9 mouse cellular contexts compared by ENCODE assay signal in genomic region chr9:103758930-103759695, GRCm38 (mm10). TPM values are rescaled to one million over a fixed set of nuclear protein-coding genes. Genes with fewer than 3 reads are reported as not detected.
DNase-seq lines count a peak whose midpoint lies in the region; ATAC-seq and TF ChIP-seq lines count a peak whose summit lies in the region.
"Had no signal": no experiment of that assay in that cellular context is flagged by ENCODE, and none has a peak within 500 bp of the region (broad histone marks: within the 10 kb centered on the region; RNA-seq: fewer than 3 reads in every experiment).

No protein-coding gene starts in this region.

- TF ChIP-seq CTCF in brain, embryonic 14.5 days (IDR thresholded peaks at IDR 0.05; ENCODE audit: borderline replicate concordance, extremely low read depth, insufficient read depth, insufficient read length): peak; percentile 89; the same call in 1 of the 2 replicates

- DNase-seq in CD8-positive naive resting alpha-beta T cell, adult 2 months (ENCODE audit: low read depth in 2 of 2, low spot score in 2 of 2): peak; percentile 4 to 33
- peak; percentile 96 for DNase-seq in brain, embryonic 14.5 days (ENCODE audit: low read depth)
- peak; percentile 76 for DNase-seq in forebrain, embryonic 10.5 days (ENCODE audit: extremely low spot score, low spot score)
- DNase-seq in kidney, postnatal 4 days: peak; percentile 84 to 89
- peak; percentile 60 to 72 for DNase-seq in lung, adult 18-20 months
- peak; percentile 47 for DNase-seq in ovary, postnatal 36 days (ENCODE audit: low spot score)
- peak; percentile 72 for DNase-seq in thymus, postnatal 25 days

- H3K9me3 ChIP-seq in forebrain, embryonic 10.5 days: no peaks in the 10 kb centered on the region
- no peaks in the 10 kb centered on the region for H3K9me3 ChIP-seq in heart, embryonic 14.5 days (ENCODE audit: control insufficient read depth, low read length)

- no peak for TF ChIP-seq POLR2A in brain, embryonic 14.5 days (IDR thresholded peaks at IDR 0.05; ENCODE audit: borderline replicate concordance, extremely low read depth, insufficient read depth, insufficient read length, poor library complexity, severe bottlenecking)

- H3K4me2 ChIP-seq in heart, embryonic 14.5 days (ENCODE audit: low read length): peak overlapping the region; percentile 77

- no peaks in the 10 kb centered on the region for H3K36me3 ChIP-seq in forebrain, embryonic 10.5 days (replicated peaks)
- no peaks in the 10 kb centered on the region for H3K36me3 ChIP-seq in heart, embryonic 14.5 days (ENCODE audit: control insufficient read depth, insufficient read depth, low read length)

- H3K4me3 ChIP-seq in forebrain, embryonic 10.5 days: peak overlapping the region; percentile 30
- H3K4me3 ChIP-seq in heart, embryonic 14.5 days (ENCODE audit: control insufficient read depth in 1 of 2, insufficient read depth in 1 of 2, low read depth in 1 of 2, low read length in 2 of 2): peak overlapping the region; percentile 40 to 64
- H3K4me3 ChIP-seq: erythroblast, embryonic 14.5 days had no signal

- ATAC-seq in heart, embryonic 14.5 days (ENCODE audit: insufficient number of reproducible peaks, insufficient read depth, low FRiP score, low read depth): no peak

- peaks cover 48% of the 10 kb centered on the region for H3K27me3 ChIP-seq in forebrain, embryonic 10.5 days (ENCODE audit: poor library complexity, severe bottlenecking)
- no peaks in the 10 kb centered on the region for H3K27me3 ChIP-seq in heart, embryonic 14.5 days (ENCODE audit: control insufficient read depth, insufficient read depth, low read length)

- no peak overlapping the region for H3K27ac ChIP-seq in forebrain, embryonic 10.5 days
- peak overlapping the region; percentile 64 to 65 for H3K27ac ChIP-seq in heart, embryonic 14.5 days (replicated peaks in 1 of 2; ENCODE audit: control insufficient read depth in 1 of 2, insufficient read depth in 1 of 2, low read depth in 2 of 2, low read length in 2 of 2)

- peaks cover 36% of the 10 kb centered on the region for H3K4me1 ChIP-seq in forebrain, embryonic 10.5 days
- H3K4me1 ChIP-seq in heart, embryonic 14.5 days (ENCODE audit: control insufficient read depth in 2 of 2, insufficient read depth in 2 of 2, low read length in 2 of 2): peaks cover 8 to 24% of the 10 kb centered on the region in 2 experiments

- WGBS in forebrain, embryonic 10.5 days: 23% methylated on average over 20 of the region's 20 CpGs
- 1% methylated on average over 20 of the region's 20 CpGs for whole genome bisulfite sequencing in heart, embryonic 14.5 days

- H3K9ac ChIP-seq in heart, embryonic 14.5 days (ENCODE audit: low read length): peak overlapping the region; percentile 83

RNA-seq across cellular contexts. Expression of gene Tmem108, which starts 2.5 kb away (rescaled TPM):
- polyA plus RNA-seq in brain, embryonic 14.5 days (2012; rRNA removed): 28.2 and 34.8 TPM in 2 replicates
- polyA plus RNA-seq in forebrain, embryonic 10.5 days (2016; fragmentation: Nextera tagmentation; extraction: Ambion mirVana): 14.1 and 16.7 TPM in 2 replicates
- 68.3 and 74.3 TPM in 2 replicates for polyA plus RNA-seq in heart, embryonic 14.5 days (2014; fragmentation: Nextera tagmentation; extraction: Ambion mirVana)
- polyA plus RNA-seq: erythroblast, embryonic 14.5 days had no signal

Comparison
In these comparisons a context has a peak if more than half of its experiments do, and no peak if none do; other contexts are left out.
1. DNase-seq: peak in every context shown above with its lines; median percentile 96 in brain, embryonic 14.5 days; 86 in kidney, postnatal 4 days; 76 in forebrain, embryonic 10.5 days; 72 in thymus, postnatal 25 days; 66 in lung, adult 18-20 months; 47 in ovary, postnatal 36 days; 18 in CD8-positive naive resting alpha-beta T cell, adult 2 months.